Mouse (Mus musculus): ENCODE data around the gene 1190005I06Rik.

GRCm38 (mm10) chr8:120673298-120673697 is 25.9 kb upstream of the 1190005I06Rik start:
- no peak for TF ChIP-seq POLR2A (IDR thresholded peaks at IDR 0.05; ENCODE audit: insufficient read depth, low read depth, low read length)
- no peak for TF ChIP-seq CTCF (IDR thresholded peaks at IDR 0.05; ENCODE audit: insufficient read depth, low read depth, low read length)

All from olfactory bulb, adult 2 months (tissue).